Mouse (Mus musculus): ENCODE measurements around the gene Retreg1.

- TF ChIP-seq POLR2A (IDR thresholded peaks at IDR 0.05; ENCODE audit: insufficient read depth, low read depth, low read length) (no peak), CTCF (IDR thresholded peaks at IDR 0.05; ENCODE audit: insufficient read depth, low read depth, low read length) (no peak)
Measured at GRCm38 (mm10) chr15:25814535-25814934, 28.4 kb upstream of the Retreg1 start.

All from olfactory bulb, adult 2 months (tissue).